Mouse (Mus musculus) hindbrain, embryonic 15.5 days (tissue): ENCODE data around the gene Zscan5b. TPM values are rescaled to one million over a fixed set of nuclear protein-coding genes. Genes with fewer than 3 reads are reported as not detected.
"Not testable (repeated sequence)": the region's sequence is repeated elsewhere in the genome, so short reads cannot be mapped to it uniquely, and the experiment has no call there.

Experiments
- ATAC-seq: fragments of 200-750 bp; cut with Nextera tagmentation; 2 replicates; pipeline ENCODE4 v1.8.0; 2017; ENCODE audit warnings: low read depth, moderate number of reproducible peaks, moderate TSS enrichment; ENCODE audit not compliant: low FRiP score
- H3K27ac ChIP-seq: fragments of 300-500 bp; sonication (generic); replicated peaks from 2 replicates; pipeline ENCODE4 v1.5.1; 2015; ENCODE audit warnings: mild to moderate bottlenecking, inconsistent platforms
- H3K27me3 ChIP-seq: fragments of 300-500 bp; sonication (generic); 2 replicates; pipeline ENCODE4 v1.6.1; 2015; ENCODE audit warnings: control low read depth, inconsistent platforms
- H3K36me3 ChIP-seq: fragments of 300-500 bp; sonication (generic); 2 replicates; pipeline ENCODE4 v1.6.1; 2015; ENCODE audit warnings: control low read depth, inconsistent platforms
- H3K4me1 ChIP-seq: fragments of 300-500 bp; sonication (generic); replicated peaks from 2 replicates; pipeline ENCODE4 v1.6.1; 2015; ENCODE audit warnings: control low read depth, inconsistent platforms
- H3K4me2 ChIP-seq: fragments of 300-500 bp; sonication (generic); 2 replicates; pipeline ENCODE4 v1.6.1; 2015; ENCODE audit warnings: moderate library complexity, mild to moderate bottlenecking, inconsistent platforms
- H3K4me3 ChIP-seq: fragments of 300-500 bp; sonication (generic); 2 replicates; pipeline ENCODE4 v1.5.1; 2015; ENCODE audit warnings: mild to moderate bottlenecking, inconsistent platforms
- H3K9ac ChIP-seq: fragments of 300-500 bp; sonication (generic); 2 replicates; pipeline ENCODE4 v1.6.1; 2015; ENCODE audit warnings: inconsistent platforms
- H3K9me3 ChIP-seq: fragments of 300-500 bp; sonication (generic); 2 replicates; pipeline ENCODE4 v1.6.1; 2016; ENCODE audit warnings: control low read depth, inconsistent platforms
- WGBS: fragments of 180-500 bp; shearing (Covaris S2); methylation state at CpG from one replicate; pipeline ENCODE4 v1.1.7; 2015; 5-methylcytosine and 5-hydroxymethylcytosine counted together
- polyA plus RNA-seq: library from polyadenylated mRNA; unstranded; fragments of >200 nt; fragmentation: Nextera tagmentation; extraction: Ambion mirVana; gene quantifications from 2 replicates; pipeline ENCODE4 v1.2.1, GENCODE M21; 2015

The Zscan5b gene
- polyA plus RNA-seq, 1 experiment from 2014 or later = not detected

DNA sequence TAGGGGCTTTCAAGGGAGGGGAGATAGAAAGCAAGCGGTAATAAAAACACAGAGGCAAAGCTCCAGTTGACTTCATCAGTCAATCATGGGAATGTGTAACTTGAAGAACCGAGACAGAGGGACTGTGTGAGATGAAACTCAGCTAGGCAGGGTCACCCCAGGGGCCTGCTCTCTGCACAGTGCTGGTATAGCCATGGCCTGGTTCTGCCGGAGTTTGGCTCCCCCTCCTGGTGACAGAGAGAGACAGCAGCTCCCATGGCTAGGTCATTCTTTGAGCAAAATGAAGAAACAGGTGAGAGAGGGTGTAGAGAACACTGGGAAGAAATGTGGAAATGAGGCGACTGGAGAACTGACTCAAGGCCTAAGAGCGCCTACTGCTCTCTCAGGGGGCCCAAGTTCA is 27.9 kb upstream of the Zscan5b start:
- H3K9ac ChIP-seq = no peak overlapping the region
- WGBS = 23% methylated on average over 5 of the region's 5 CpGs
- no peak overlapping the region for H3K4me2 ChIP-seq
- no peaks in the 10 kb centered on the region for H3K4me1 ChIP-seq
- ATAC-seq = peak; percentile 81
- no peaks in the 10 kb centered on the region for H3K9me3 ChIP-seq
- no peak overlapping the region for H3K27ac ChIP-seq
- H3K27me3 ChIP-seq = no peaks in the 10 kb centered on the region
- peaks cover 10% of the 10 kb centered on the region for H3K36me3 ChIP-seq
- H3K4me3 ChIP-seq = no peak overlapping the region

DNA sequence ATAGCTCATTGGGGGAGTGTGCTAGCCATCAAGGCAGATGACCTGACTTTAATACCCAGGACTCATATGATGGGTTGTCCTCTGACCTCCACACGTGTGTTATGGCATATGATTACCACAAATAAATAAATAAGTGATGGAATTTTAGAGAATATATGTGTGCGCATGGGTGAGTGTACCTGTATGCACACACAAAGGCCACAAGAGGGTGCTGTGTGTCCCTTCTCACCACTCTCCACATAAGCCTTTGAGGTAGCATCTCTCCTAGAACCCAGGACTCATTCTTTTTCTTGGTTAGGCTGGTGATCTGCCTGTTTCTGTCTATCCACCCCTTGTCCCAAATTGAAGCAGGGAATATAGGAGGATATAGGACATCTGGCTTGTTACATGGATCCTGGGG is 26.3 kb upstream of the Zscan5b start:
- 48% methylated on average over 2 of the region's 2 CpGs for WGBS
- H3K36me3 ChIP-seq = no peaks in the 10 kb centered on the region
- H3K4me2 ChIP-seq = no peak overlapping the region
- H3K9ac ChIP-seq = no peak overlapping the region
- no peaks in the 10 kb centered on the region for H3K27me3 ChIP-seq
- no peak for ATAC-seq
- H3K4me1 ChIP-seq = no peaks in the 10 kb centered on the region
- H3K4me3 ChIP-seq = no peak overlapping the region
- H3K9me3 ChIP-seq = no peaks in the 10 kb centered on the region
- no peak overlapping the region for H3K27ac ChIP-seq

DNA sequence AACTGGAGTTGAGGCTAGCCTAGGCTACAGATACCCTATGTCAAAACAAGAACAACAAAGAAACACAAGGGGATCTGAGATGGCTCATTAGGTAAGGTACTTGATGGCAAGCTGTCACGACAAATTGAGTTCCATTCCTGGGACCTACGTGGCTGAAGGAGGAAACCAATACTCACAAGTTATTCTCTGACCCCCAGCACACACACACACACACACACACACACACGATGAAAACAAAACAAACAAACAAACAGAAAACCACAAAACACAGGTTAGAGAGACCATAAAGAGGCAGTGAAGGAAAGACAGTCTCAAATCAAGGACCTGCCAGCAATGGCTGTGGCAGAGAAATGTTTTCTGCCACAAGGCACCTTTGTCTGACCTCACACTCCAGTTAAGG is 25.3 kb upstream of the Zscan5b start, which contains the start of gene Galp:
Galp (plus strand) TSS at position 301 of the 400 bp plus-strand sequence.
- WGBS = 67% methylated on average over 3 of the region's 3 CpGs
- ATAC-seq = no peak
- no peak within 1 kb of the TSS for H3K4me2 ChIP-seq
- no peak within 1 kb of the TSS for H3K27ac ChIP-seq
- H3K9me3 ChIP-seq = no peaks in the 10 kb centered on the region
- no peaks in the 10 kb centered on the region for H3K36me3 ChIP-seq
- H3K4me3 ChIP-seq = no peak within 1 kb of the TSS
- H3K4me1 ChIP-seq = no peaks in the 10 kb centered on the region
- H3K9ac ChIP-seq = no peak within 1 kb of the TSS
- H3K27me3 ChIP-seq = no peaks in the 10 kb centered on the region

DNA sequence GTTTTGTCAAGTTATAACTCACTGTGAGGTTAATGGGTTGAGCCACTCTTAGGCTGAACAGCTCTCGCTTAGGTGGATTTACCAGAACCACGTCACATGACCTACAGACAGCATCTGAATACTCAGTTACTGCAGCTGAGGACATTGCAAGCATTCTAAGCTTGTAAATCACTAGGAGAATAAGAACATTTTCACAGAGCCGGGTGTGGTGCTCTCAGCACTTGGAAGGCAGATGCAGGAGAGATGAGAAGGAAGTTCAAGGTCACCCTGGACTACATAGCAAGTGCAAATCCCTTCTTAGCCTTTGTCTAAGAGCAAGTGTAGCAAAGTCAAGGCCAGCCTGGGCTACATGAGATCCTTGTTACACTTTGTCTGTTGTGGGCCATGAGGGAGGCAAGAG is 17.9 kb upstream of the Zscan5b start:
- H3K27me3 ChIP-seq = no peaks in the 10 kb centered on the region
- no peaks in the 10 kb centered on the region for H3K9me3 ChIP-seq
- no peak overlapping the region for H3K4me2 ChIP-seq
- H3K4me1 ChIP-seq = no peaks in the 10 kb centered on the region
- no peaks in the 10 kb centered on the region for H3K36me3 ChIP-seq
- WGBS = 89% methylated on average over 3 of the region's 3 CpGs
- H3K27ac ChIP-seq = no peak overlapping the region
- no peak overlapping the region for H3K9ac ChIP-seq
- H3K4me3 ChIP-seq = no peak overlapping the region
- ATAC-seq = no peak

DNA sequence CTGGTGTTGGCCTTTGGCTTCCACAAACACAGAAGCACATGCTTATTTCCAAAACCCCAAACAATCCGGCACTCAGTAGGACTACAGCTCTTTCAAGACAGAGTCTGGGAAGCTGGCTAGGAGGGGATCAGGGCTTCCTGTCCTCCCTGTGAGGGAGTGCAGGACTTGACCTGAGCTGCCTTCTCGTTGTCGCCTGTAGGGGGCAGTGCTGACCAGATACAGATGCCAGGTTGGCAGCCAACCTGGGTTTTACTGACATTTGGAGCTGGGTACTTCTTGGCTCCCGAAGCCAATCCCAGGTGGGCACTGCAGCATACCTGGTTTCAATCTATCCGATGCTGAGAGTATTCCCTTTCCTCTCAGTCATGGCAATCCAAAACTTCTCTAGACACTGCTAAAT is 8.9 kb upstream of the Zscan5b start:
- no peaks in the 10 kb centered on the region for H3K4me1 ChIP-seq
- WGBS = 56% methylated on average over 5 of the region's 5 CpGs
- no peaks in the 10 kb centered on the region for H3K9me3 ChIP-seq
- ATAC-seq = no peak
- H3K27me3 ChIP-seq = no peaks in the 10 kb centered on the region
- no peak overlapping the region for H3K9ac ChIP-seq
- H3K4me2 ChIP-seq = no peak overlapping the region
- no peak overlapping the region for H3K27ac ChIP-seq
- no peaks in the 10 kb centered on the region for H3K36me3 ChIP-seq
- no peak overlapping the region for H3K4me3 ChIP-seq

DNA sequence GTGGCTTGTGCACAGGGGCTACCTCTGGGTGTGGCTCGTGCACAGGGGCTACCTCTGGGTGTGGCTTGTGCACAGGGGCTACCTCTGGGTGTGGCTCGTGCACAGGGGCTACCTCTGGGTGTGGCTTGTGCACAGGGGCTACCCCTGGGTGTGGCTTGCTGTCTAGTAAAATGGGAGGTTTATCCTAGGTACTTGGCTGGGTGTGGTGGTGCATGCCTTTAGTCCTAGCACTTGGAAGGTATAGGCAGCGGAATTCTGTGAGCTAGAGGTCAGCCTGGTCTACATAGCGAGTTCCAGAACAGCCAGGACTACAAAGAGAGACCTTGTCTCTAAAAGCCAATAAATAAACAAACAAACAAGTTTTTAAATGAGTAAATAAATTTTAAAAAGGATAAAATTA is 7.4 kb upstream of the Zscan5b start:
- not testable (repeated sequence) for ATAC-seq, H3K4me2 ChIP-seq, H3K4me1 ChIP-seq, H3K9me3 ChIP-seq, H3K27ac ChIP-seq, H3K9ac ChIP-seq, H3K36me3 ChIP-seq, H3K27me3 ChIP-seq, H3K4me3 ChIP-seq
- 82% methylated on average over 4 of the region's 4 CpGs for WGBS

DNA sequence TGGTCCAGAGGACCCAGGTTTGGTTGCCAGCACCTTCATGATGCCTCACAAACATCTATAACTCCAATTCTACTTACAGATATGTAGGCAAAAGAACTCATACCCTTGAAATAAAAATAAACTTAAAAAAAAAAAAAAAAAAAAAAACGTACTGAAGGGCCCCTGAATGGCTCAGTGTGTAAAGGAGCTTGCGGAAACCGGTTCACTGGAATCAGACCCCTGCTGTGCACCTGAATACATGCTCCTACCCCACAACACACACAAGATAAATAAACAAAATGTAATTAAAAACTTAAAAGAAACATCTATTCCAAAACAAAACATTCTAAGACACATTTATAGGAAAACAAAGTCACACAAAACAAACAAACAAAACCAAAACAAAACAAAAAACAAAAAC is 1.9 kb upstream of the Zscan5b start:
- no peak overlapping the region for H3K9ac ChIP-seq
- H3K27me3 ChIP-seq = no peaks in the 10 kb centered on the region
- ATAC-seq = no peak
- H3K4me1 ChIP-seq = no peaks in the 10 kb centered on the region
- H3K9me3 ChIP-seq = no peaks in the 10 kb centered on the region
- no peak overlapping the region for H3K4me3 ChIP-seq
- no peak overlapping the region for H3K27ac ChIP-seq
- H3K36me3 ChIP-seq = no peaks in the 10 kb centered on the region
- H3K4me2 ChIP-seq = no peak overlapping the region
- 44% methylated on average over 3 of the region's 3 CpGs for WGBS

DNA sequence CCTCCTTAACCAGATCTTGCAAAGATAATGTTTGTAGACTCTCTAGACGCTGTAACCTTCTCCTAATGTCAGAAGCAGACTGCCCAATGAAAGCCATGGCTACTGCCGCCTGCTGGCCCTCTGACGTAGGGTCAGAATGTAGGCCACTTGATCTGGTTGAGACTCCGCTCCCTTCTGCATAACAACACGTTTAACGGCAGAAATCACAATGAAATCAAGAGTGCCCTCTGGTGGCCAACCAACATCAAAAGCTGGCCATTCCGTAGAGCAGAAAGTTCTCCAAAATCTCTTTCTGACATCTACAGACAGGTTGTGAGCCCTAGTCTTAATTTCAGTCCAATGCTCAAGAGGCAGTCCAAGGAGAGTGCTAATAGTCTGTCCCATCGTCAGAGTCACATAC is 6.4 kb downstream of the Zscan5b start:
- 61% methylated on average over 8 of the region's 8 CpGs for WGBS
- H3K9ac ChIP-seq, H3K4me1 ChIP-seq, ATAC-seq, H3K9me3 ChIP-seq, H3K27me3 ChIP-seq, H3K36me3 ChIP-seq, H3K4me2 ChIP-seq, H3K4me3 ChIP-seq, H3K27ac ChIP-seq: not testable (repeated sequence)

DNA sequence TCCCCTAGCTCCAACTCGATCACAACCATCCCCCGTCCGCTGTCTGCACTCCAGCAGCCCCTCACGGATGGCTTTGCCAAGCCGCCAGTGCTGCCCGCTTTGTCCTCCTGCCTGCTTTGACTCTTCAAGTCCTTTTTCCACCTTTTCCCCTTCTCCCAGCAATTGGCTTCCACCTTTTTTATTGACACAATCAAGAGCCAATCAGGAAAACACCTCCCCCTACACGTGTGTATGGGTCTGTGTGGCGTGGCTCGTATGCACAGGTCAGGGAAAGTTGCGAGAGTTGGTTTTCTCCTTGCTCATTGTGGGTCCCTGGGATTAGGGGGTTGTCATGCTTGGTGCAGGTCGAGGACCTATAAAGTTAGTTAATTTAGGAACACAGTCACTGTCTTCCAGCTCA is 17.7 kb downstream of the Zscan5b start:
- H3K9ac ChIP-seq = no peak overlapping the region
- no peak overlapping the region for H3K27ac ChIP-seq
- ATAC-seq = no peak
- no peaks in the 10 kb centered on the region for H3K4me1 ChIP-seq
- no peaks in the 10 kb centered on the region for H3K36me3 ChIP-seq
- no peaks in the 10 kb centered on the region for H3K9me3 ChIP-seq
- no peaks in the 10 kb centered on the region for H3K27me3 ChIP-seq
- 62% methylated on average over 11 of the region's 11 CpGs for WGBS
- no peak overlapping the region for H3K4me2 ChIP-seq
- H3K4me3 ChIP-seq = no peak overlapping the region

DNA sequence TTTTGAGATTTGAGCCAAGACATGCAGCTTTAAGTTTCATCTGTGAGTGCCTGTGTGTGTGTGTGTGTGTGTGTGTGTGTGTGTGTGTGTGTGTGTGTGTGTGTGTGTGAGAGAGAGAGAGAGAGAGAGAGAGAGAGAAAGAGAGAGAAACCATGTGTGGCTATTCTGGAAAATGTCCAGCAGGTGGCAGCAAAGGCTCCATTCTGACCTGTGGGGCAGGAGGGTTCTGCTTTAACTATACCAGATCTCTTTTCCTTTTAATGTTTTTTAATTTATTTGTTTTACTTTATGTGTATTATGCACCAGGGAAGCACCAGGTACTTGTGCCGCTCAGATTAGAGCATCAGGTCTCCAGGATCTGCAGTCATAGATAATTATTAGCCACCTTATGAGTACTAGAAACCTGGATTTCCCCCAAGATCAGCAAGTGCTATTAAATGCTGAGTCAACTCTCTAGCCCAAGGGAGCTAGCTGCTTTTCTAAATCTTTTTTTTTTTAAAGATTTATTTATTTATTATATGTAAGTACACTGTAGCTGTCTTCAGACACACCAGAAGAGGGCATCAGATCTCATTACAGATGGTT is 18.9 kb downstream of the Zscan5b start:
- H3K27ac ChIP-seq = not testable (repeated sequence)
- WGBS = 29% methylated on average over 1 of the region's 1 CpGs

DNA sequence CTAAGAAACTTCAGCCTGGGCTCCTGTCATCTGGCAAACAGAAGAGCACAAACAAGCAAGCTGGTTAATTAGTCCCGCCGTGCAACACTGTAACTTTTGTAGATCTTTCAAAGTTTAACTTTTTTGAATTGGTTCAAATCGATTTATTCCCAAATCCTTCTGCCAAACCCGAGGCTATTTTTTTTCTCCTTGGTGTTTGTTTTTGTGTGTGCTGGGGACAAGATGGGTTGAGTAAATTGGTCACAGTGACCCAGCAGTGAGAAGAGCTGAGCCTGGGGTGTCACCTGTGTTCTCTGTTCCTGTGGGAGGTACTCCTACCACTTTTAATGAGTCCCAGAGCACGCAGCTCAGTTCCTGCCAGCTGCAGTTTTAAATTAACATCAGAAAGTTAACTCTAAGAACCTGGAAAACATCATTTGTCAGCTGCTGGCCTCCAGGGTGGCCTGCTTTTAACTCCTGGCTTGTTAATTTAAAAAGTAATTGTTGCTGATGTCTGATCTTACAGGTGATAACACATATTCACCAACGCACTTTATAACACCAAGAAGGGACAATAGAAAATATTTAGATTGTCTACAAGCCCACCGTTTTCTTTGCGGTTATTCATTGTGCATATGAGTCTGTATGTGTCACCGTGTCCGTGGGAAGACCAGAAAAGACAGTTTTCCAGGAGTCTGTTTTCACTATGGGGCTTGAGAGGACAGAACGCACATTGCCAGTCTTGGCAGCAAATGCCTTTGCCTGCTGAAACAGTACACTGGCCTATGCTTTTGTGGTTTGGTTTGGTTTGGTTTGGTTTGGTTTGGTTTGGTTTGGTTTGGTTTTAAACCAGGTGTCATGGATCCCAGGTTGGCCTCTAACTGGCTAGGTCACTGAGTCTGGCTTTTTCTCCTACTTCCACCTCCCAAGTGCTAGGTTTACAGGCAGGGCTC is 22.5 kb downstream of the Zscan5b start:
- Histone ChIP-seq H3K9ac (no peak overlapping the region), H3K27ac (no peak overlapping the region), H3K4me1 (no peaks in the 10 kb centered on the region), H3K9me3 (no peaks in the 10 kb centered on the region), H3K27me3 (no peaks in the 10 kb centered on the region), H3K36me3 (no peaks in the 10 kb centered on the region), H3K4me2 (no peak overlapping the region), H3K4me3 (no peak overlapping the region)
- no peak for ATAC-seq
- 58% methylated on average over 11 of the region's 11 CpGs for WGBS

More for the DNA sequence above, 18.9 kb downstream of the Zscan5b start:
- not testable (repeated sequence) for H3K4me2 ChIP-seq, H3K4me1 ChIP-seq, H3K9ac ChIP-seq, ATAC-seq, H3K27me3 ChIP-seq, H3K9me3 ChIP-seq, H3K4me3 ChIP-seq, H3K36me3 ChIP-seq

DNA sequence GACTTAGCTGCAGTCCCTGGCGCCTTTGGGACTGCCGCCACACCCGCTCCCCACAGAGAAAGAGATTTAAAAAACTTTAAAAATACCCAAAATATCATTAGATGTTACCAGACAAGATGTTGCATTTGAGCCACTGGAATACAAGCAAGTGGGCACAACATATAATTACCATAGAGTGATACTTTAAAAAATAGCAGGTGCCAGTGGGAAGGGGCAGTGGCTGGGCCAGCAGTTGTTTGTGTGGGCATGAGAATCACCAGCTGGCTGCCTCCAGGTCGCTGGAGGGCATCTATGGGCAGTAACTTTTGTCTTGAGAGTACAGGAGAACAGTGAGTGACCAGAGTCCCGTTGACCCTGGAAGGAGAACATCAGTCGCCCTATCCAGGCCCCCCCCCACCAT is 30.3 kb downstream of the Zscan5b start, which contains the start of gene Epp13:
Epp13 (plus strand) TSS at position 301 of the 400 bp plus-strand sequence.
- 91% methylated on average over 6 of the region's 6 CpGs for WGBS
- Histone ChIP-seq H3K27me3 (no peaks in the 10 kb centered on the region), H3K4me3 (no peak within 1 kb of the TSS), H3K4me2 (no peak within 1 kb of the TSS), H3K9ac (no peak within 1 kb of the TSS), H3K36me3 (no peaks in the 10 kb centered on the region), H3K27ac (no peak within 1 kb of the TSS), H3K9me3 (no peaks in the 10 kb centered on the region), H3K4me1 (no peaks in the 10 kb centered on the region)
- no peak for ATAC-seq
